Mouse (Mus musculus) adrenal gland, postnatal 14 days (tissue): ENCODE data around the gene Gm21094. TPM values are rescaled to one million over a fixed set of nuclear protein-coding genes. Genes with fewer than 3 reads are reported as not detected.
"Not testable (repeated sequence)": the region's sequence is repeated elsewhere in the genome, so short reads cannot be mapped to it uniquely, and the experiment has no call there.

Experiments
- DNase-seq: peaks from one replicate; pipeline ENCODE4 v3.0.0; 2021; ENCODE audit warnings: mixed read lengths
- long read RNA-seq, 2 experiments: library from polyadenylated mRNA; stranded (forward); transcript quantifications; one replicate each; pipeline ENCODE4 v2.0.0; 2021
- total RNA-seq: library from RNA; stranded (reverse); gene quantifications from 2 replicates; pipeline ENCODE4 v1.2.3, GENCODE M21; 2021

The Gm21094 gene
- total RNA-seq = not detected in 2 replicates
- long read RNA-seq, experiment 1 = 0 reads
- long read RNA-seq, experiment 2 = 0 reads

GRCm38 (mm10) chrY:32620343-32620742 is at the start of gene Gm21094:
Gene Gm21094 (minus strand): TSS chrY:32620443.
- DNase-seq = not testable (repeated sequence)
